Mouse (Mus musculus) gastrocnemius, adult 2 months (tissue): ENCODE data around the gene Rnf181. TPM values are rescaled to one million over a fixed set of nuclear protein-coding genes. Genes with fewer than 3 reads are reported as not detected.

ENCODE experiments used
- DNase-seq: peaks from one replicate; pipeline ENCODE4 v3.0.0; 2022
- H3K27ac ChIP-seq: fragments of 200-600 bp; 2 replicates; pipeline ENCODE4 v1.8.1; 2022; ENCODE audit warnings: mild to moderate bottlenecking
- H3K4me3 ChIP-seq: fragments of 200-600 bp; 2 replicates; pipeline ENCODE4 v1.8.1; 2022; ENCODE audit warnings: mild to moderate bottlenecking, moderate library complexity
- CTCF ChIP-seq: fragments of 200-600 bp; IDR thresholded peaks from 2 replicates; pipeline ENCODE4 v1.8.1; 2022; ENCODE audit warnings: antibody characterized with exemption, mild to moderate bottlenecking, moderate library complexity
- intact Hi-C: fragments of 180-260 bp; cut with DNase I; formaldehyde crosslinking; loops from one replicate; pipeline ENCODE4 v1.15.1; 2025
- total RNA-seq, 2 experiments: library from RNA; stranded (reverse); gene quantifications; 2 replicates each; pipeline ENCODE4 v1.2.3; 2021

The Rnf181 gene
- total RNA-seq, 2 experiments from 2014 or later: 24.9 to 26.6 TPM

- TF ChIP-seq CTCF: no peak
- no peak for DNase-seq
- intact Hi-C loops: no loop called here
- Histone ChIP-seq H3K27ac (no peak overlapping the region), H3K4me3 (no peak overlapping the region)
Observed at GRCm38 (mm10) chr6:72364985-72365384, 1.8 kb downstream of the Rnf181 start.

GRCm38 (mm10) chr6:72364009-72364408 lies 2.7 kb downstream of the Rnf181 start:
- intact Hi-C loops: no loop called here
- peak; percentile 44 for TF ChIP-seq CTCF

DNA sequence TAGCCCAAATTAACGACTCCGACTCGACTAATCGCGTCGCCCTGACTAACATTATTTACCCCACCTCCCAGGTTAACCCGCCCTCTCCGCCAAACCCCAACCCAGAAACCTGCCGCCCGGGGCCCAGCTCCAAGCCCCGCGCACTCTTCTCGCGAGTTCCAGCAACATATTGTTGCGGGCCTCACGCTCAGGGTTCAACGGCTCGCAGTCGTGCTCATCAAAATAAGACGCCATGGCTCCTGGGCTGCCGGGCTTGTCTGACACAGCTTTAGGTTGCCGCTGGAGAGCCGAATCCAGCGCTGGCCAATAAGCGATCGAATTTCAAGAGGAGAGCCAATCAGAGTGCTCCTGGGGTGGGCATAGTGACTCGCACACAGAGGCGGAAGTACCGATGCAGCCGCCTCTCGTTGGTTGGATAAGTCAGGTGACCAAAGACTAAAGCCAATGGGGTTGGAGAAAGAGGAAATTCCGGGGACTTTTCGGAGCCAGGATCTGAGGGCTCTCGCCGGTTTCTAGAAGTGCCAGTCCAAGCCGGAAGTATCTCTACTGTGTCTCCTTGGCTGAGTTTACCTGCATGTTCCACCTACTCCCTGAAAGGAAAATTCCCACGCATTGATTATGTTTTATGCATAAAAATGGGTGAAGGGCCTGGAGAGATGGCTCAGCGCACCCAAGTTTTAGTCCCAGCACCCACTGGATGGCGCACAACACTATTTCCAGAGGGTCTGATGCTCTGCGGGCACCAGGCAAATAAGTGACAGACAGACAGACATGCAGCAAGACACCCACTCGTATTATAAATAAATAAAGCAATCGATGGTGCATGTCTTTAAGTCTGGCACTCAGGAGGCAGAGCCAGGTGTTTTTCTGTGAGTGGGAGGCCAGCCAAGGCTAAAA lies 4.4 kb downstream of the Rnf181 start:
- Histone ChIP-seq H3K4me3 (peak overlapping the region; percentile 86), H3K27ac (peak overlapping the region; percentile 93)
- intact Hi-C loops: loop anchor here (2.0 kb wide), 1 partner anchor 40 kb away; no protein-coding TSS in a partner anchor
- TF ChIP-seq CTCF: peak; percentile 57
- DNase-seq: peak; percentile 96

More at GRCm38 (mm10) chr6:72364009-72364408, 2.7 kb downstream of the Rnf181 start:
- H3K4me3 ChIP-seq: no peak overlapping the region
- DNase-seq: no peak
- H3K27ac ChIP-seq: no peak overlapping the region

DNA sequence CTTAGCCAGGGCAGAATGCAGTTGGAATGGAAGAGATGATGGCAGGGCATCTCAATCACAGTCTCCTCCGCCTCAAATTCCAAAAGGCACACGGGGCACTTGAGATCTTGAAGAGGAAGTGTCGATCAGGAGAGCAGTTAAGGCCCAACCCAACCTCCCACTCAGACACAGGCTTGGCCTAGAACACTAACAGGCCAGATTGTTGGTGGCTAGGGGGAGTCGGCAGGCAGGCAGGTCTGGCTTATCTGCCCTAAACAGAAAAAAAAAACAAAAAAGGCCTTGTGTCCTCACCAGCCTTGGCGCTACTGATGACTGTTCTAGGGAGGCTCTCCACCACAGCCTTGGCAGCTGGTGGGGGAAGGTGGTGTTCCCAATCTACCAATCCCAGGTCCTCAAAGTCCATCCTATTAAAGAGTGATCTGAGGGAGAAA lies 5.6 kb downstream of the Rnf181 start:
- H3K27ac ChIP-seq: no peak overlapping the region
- H3K4me3 ChIP-seq: peak overlapping the region; percentile 86
- intact Hi-C loops: no loop called here
- DNase-seq: no peak
- no peak for TF ChIP-seq CTCF

GRCm38 (mm10) chr6:72360599-72360935 lies 6.2 kb downstream of the Rnf181 start:
- intact Hi-C loops: no loop called here
- 0 out of 2 replicates have a peak overlapping the region, but pooled peaks have one; percentile 25 for H3K27ac ChIP-seq
- TF ChIP-seq CTCF: no peak
- no peak overlapping the region; the same call in 1 of the 2 replicates for H3K4me3 ChIP-seq
- DNase-seq: no peak

- intact Hi-C loops: no loop called here
- H3K27ac ChIP-seq: 0 out of 2 replicates have a peak overlapping the region, but pooled peaks have one; percentile 25
- TF ChIP-seq CTCF: peak; percentile 10; the same call in 1 of the 2 replicates
- no peak overlapping the region for H3K4me3 ChIP-seq
- no peak for DNase-seq
Observed at GRCm38 (mm10) chr6:72359891-72360598, 6.7 kb downstream of the Rnf181 start.

- no peak for DNase-seq
- Histone ChIP-seq H3K27ac (no peak overlapping the region), H3K4me3 (no peak overlapping the region)
- TF ChIP-seq CTCF: no peak
- intact Hi-C loops: no loop called here
Observed at GRCm38 (mm10) chr6:72359343-72359742, 7.4 kb downstream of the Rnf181 start.

- no peak for TF ChIP-seq CTCF
- no peak overlapping the region for H3K27ac ChIP-seq
- H3K4me3 ChIP-seq: no peak overlapping the region
- intact Hi-C loops: no loop called here
- DNase-seq: no peak
Observed at GRCm38 (mm10) chr6:72358086-72358764, 8.5 kb downstream of the Rnf181 start.

GRCm38 (mm10) chr6:72357164-72358079 lies 9.3 kb downstream of the Rnf181 start:
- no peak for TF ChIP-seq CTCF
- intact Hi-C loops: no loop called here
- DNase-seq: peak; percentile 57
- Histone ChIP-seq H3K27ac (peak overlapping the region; percentile 98), H3K4me3 (no peak overlapping the region)

DNA sequence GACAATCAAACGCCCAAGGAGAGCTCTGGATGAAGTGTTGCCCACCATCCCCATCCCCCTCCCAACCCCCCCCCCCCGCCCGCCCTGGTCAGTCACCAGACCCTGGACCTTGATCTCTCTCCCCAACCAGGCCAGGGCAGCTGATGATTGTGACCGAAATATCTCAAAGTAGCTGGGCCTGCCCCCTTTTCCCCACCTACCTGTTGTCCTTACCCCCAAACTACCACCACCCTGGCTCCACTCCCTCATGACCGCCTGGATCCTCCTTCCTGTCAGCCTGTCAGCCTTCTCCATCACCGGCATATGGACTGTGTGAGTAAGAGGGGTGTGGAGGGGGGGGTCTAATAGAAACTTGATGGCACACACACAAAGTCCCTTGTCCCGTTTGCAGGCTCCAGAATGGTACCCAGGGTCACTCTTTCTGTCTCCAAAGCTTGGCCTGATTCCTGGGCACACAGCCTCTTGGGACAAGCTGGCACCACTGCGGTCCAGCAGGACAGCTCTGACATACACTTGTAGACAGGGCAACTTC lies 10.7 kb downstream of the Rnf181 start:
- TF ChIP-seq CTCF: no peak
- Histone ChIP-seq H3K27ac (peak overlapping the region; percentile 98), H3K4me3 (peak overlapping the region; percentile 95)
- intact Hi-C loops: no loop called here
- no peak for DNase-seq
